Mouse (Mus musculus): ENCODE measurements at regions not wholly inside any gene's neighbourhood (a gene's known extent, or its start where the extent isn't known, plus 50 kb on each side); places are given as distances from the start of the nearest gene placed in this dataset.

GRCm38 (mm10) chr12:43860479-43860878, 349.6 kb downstream of the Dnajb9 start:
- Histone ChIP-seq H3K36me3 (ENCODE audit: control insufficient read depth, insufficient read depth, low read length) (no peaks in the 10 kb centered on the region), H3K4me2 (ENCODE audit: low read depth, low read length) (no peak overlapping the region), H3K4me3 (ENCODE audit: low read length) (no peak overlapping the region), H3K27me3 (replicated peaks; ENCODE audit: control insufficient read depth, insufficient read depth, low read length) (no peaks in the 10 kb centered on the region), H3K9me3 (ENCODE audit: control insufficient read depth, low read length) (no peaks in the 10 kb centered on the region), H3K9ac (ENCODE audit: low read depth, low read length) (no peak overlapping the region), H3K27ac (ENCODE audit: low read length) (no peak overlapping the region), H3K4me1 (ENCODE audit: control insufficient read depth, insufficient read depth, low read length) (no peaks in the 10 kb centered on the region)
- ATAC-seq: no peak
- WGBS: 89% methylated on average over 1 of the region's 1 CpGs

- Histone ChIP-seq H3K27ac (ENCODE audit: low read length) (no peak overlapping the region), H3K4me1 (ENCODE audit: control insufficient read depth, insufficient read depth, low read length) (no peaks in the 10 kb centered on the region), H3K9ac (ENCODE audit: low read depth, low read length) (no peak overlapping the region), H3K27me3 (replicated peaks; ENCODE audit: control insufficient read depth, insufficient read depth, low read length) (no peaks in the 10 kb centered on the region), H3K36me3 (ENCODE audit: control insufficient read depth, insufficient read depth, low read length) (no peaks in the 10 kb centered on the region), H3K9me3 (ENCODE audit: control insufficient read depth, low read length) (no peaks in the 10 kb centered on the region), H3K4me2 (ENCODE audit: low read depth, low read length) (no peak overlapping the region), H3K4me3 (ENCODE audit: low read length) (no peak overlapping the region)
- ATAC-seq: no peak
- 48% methylated on average over 4 of the region's 4 CpGs for WGBS
Measured at GRCm38 (mm10) chr12:43856370-43856769, 353.8 kb downstream of the Dnajb9 start.

- Histone ChIP-seq H3K4me1 (ENCODE audit: control insufficient read depth, insufficient read depth, low read length) (no peaks in the 10 kb centered on the region), H3K27ac (ENCODE audit: low read length) (no peak overlapping the region), H3K9ac (ENCODE audit: low read depth, low read length) (no peak overlapping the region), H3K4me3 (ENCODE audit: low read length) (no peak overlapping the region), H3K4me2 (ENCODE audit: low read depth, low read length) (no peak overlapping the region), H3K9me3 (ENCODE audit: control insufficient read depth, low read length) (no peaks in the 10 kb centered on the region), H3K36me3 (ENCODE audit: control insufficient read depth, insufficient read depth, low read length) (no peaks in the 10 kb centered on the region), H3K27me3 (replicated peaks; ENCODE audit: control insufficient read depth, insufficient read depth, low read length) (no peaks in the 10 kb centered on the region)
- ATAC-seq: no peak
Measured at GRCm38 (mm10) chr12:43852246-43852645, 357.9 kb downstream of the Dnajb9 start.

- no peak overlapping the region for H3K27ac ChIP-seq (ENCODE audit: low read length)
- H3K9ac ChIP-seq (ENCODE audit: low read depth, low read length): no peak overlapping the region
- H3K36me3 ChIP-seq (ENCODE audit: control insufficient read depth, insufficient read depth, low read length): no peaks in the 10 kb centered on the region
- 59% methylated on average over 4 of the region's 4 CpGs for WGBS
- H3K4me1 ChIP-seq (ENCODE audit: control insufficient read depth, insufficient read depth, low read length): no peaks in the 10 kb centered on the region
- no peaks in the 10 kb centered on the region for H3K27me3 ChIP-seq (replicated peaks; ENCODE audit: control insufficient read depth, insufficient read depth, low read length)
- no peak overlapping the region for H3K4me3 ChIP-seq (ENCODE audit: low read length)
- no peak for ATAC-seq
- H3K9me3 ChIP-seq (ENCODE audit: control insufficient read depth, low read length): no peaks in the 10 kb centered on the region
- no peak overlapping the region for H3K4me2 ChIP-seq (ENCODE audit: low read depth, low read length)
Measured at GRCm38 (mm10) chr12:43851264-43852009, 358.7 kb downstream of the Dnajb9 start.

- WGBS: 54% methylated on average over 5 of the region's 5 CpGs
- no peaks in the 10 kb centered on the region for H3K9me3 ChIP-seq (ENCODE audit: control insufficient read depth, low read length)
- no peaks in the 10 kb centered on the region for H3K4me1 ChIP-seq (ENCODE audit: control insufficient read depth, insufficient read depth, low read length)
- no peaks in the 10 kb centered on the region for H3K27me3 ChIP-seq (replicated peaks; ENCODE audit: control insufficient read depth, insufficient read depth, low read length)
- H3K36me3 ChIP-seq (ENCODE audit: control insufficient read depth, insufficient read depth, low read length): no peaks in the 10 kb centered on the region
- H3K9ac ChIP-seq (ENCODE audit: low read depth, low read length): no peak overlapping the region
- H3K27ac ChIP-seq (ENCODE audit: low read length): no peak overlapping the region
- no peak overlapping the region for H3K4me2 ChIP-seq (ENCODE audit: low read depth, low read length)
- no peak overlapping the region for H3K4me3 ChIP-seq (ENCODE audit: low read length)
- no peak for ATAC-seq
Measured at GRCm38 (mm10) chr12:43843907-43844537, 366.1 kb downstream of the Dnajb9 start.

- H3K9ac ChIP-seq (ENCODE audit: low read depth, low read length): no peak overlapping the region
- H3K27me3 ChIP-seq (replicated peaks; ENCODE audit: control insufficient read depth, insufficient read depth, low read length): no peaks in the 10 kb centered on the region
- no peaks in the 10 kb centered on the region for H3K4me1 ChIP-seq (ENCODE audit: control insufficient read depth, insufficient read depth, low read length)
- ATAC-seq: no peak
- H3K27ac ChIP-seq (ENCODE audit: low read length): no peak overlapping the region
- H3K9me3 ChIP-seq (ENCODE audit: control insufficient read depth, low read length): no peaks in the 10 kb centered on the region
- no peaks in the 10 kb centered on the region for H3K36me3 ChIP-seq (ENCODE audit: control insufficient read depth, insufficient read depth, low read length)
- no peak overlapping the region for H3K4me2 ChIP-seq (ENCODE audit: low read depth, low read length)
- 69% methylated on average over 1 of the region's 1 CpGs for WGBS
- no peak overlapping the region for H3K4me3 ChIP-seq (ENCODE audit: low read length)
Measured at GRCm38 (mm10) chr12:43831976-43832375, 378.1 kb downstream of the Dnajb9 start.

GRCm38 (mm10) chr12:43828641-43829040, 381.5 kb downstream of the Dnajb9 start:
- H3K27me3 ChIP-seq (replicated peaks; ENCODE audit: control insufficient read depth, insufficient read depth, low read length): no peaks in the 10 kb centered on the region
- H3K4me2 ChIP-seq (ENCODE audit: low read depth, low read length): no peak overlapping the region

GRCm38 (mm10) chr12:43827901-43828300, 382.2 kb downstream of the Dnajb9 start:
- 71% methylated on average over 6 of the region's 6 CpGs for WGBS
- Histone ChIP-seq H3K27me3 (replicated peaks; ENCODE audit: control insufficient read depth, insufficient read depth, low read length) (no peaks in the 10 kb centered on the region), H3K4me1 (ENCODE audit: control insufficient read depth, insufficient read depth, low read length) (no peaks in the 10 kb centered on the region), H3K9ac (ENCODE audit: low read depth, low read length) (no peak overlapping the region), H3K9me3 (ENCODE audit: control insufficient read depth, low read length) (no peaks in the 10 kb centered on the region), H3K4me2 (ENCODE audit: low read depth, low read length) (no peak overlapping the region), H3K27ac (ENCODE audit: low read length) (no peak overlapping the region), H3K4me3 (ENCODE audit: low read length) (no peak overlapping the region), H3K36me3 (ENCODE audit: control insufficient read depth, insufficient read depth, low read length) (no peaks in the 10 kb centered on the region)
- ATAC-seq: no peak

More at GRCm38 (mm10) chr12:43828641-43829040, 381.5 kb downstream of the Dnajb9 start:
- ATAC-seq: no peak
- Histone ChIP-seq H3K27ac (ENCODE audit: low read length) (no peak overlapping the region), H3K36me3 (ENCODE audit: control insufficient read depth, insufficient read depth, low read length) (no peaks in the 10 kb centered on the region), H3K9ac (ENCODE audit: low read depth, low read length) (no peak overlapping the region), H3K4me3 (ENCODE audit: low read length) (no peak overlapping the region), H3K4me1 (ENCODE audit: control insufficient read depth, insufficient read depth, low read length) (no peaks in the 10 kb centered on the region), H3K9me3 (ENCODE audit: control insufficient read depth, low read length) (no peaks in the 10 kb centered on the region)

- Histone ChIP-seq H3K27ac (ENCODE audit: low read length) (no peak overlapping the region), H3K9me3 (ENCODE audit: control insufficient read depth, low read length) (no peaks in the 10 kb centered on the region), H3K27me3 (replicated peaks; ENCODE audit: control insufficient read depth, insufficient read depth, low read length) (no peaks in the 10 kb centered on the region), H3K4me2 (ENCODE audit: low read depth, low read length) (no peak overlapping the region), H3K36me3 (ENCODE audit: control insufficient read depth, insufficient read depth, low read length) (no peaks in the 10 kb centered on the region), H3K4me3 (ENCODE audit: low read length) (no peak overlapping the region), H3K9ac (ENCODE audit: low read depth, low read length) (no peak overlapping the region), H3K4me1 (ENCODE audit: control insufficient read depth, insufficient read depth, low read length) (no peaks in the 10 kb centered on the region)
- ATAC-seq: no peak
- 23% methylated on average over 3 of the region's 3 CpGs for WGBS
Measured at GRCm38 (mm10) chr12:43827296-43827695, 382.8 kb downstream of the Dnajb9 start.
